Mouse (Mus musculus): ENCODE data around the gene Fmnl3. TPM values are rescaled to one million over a fixed set of nuclear protein-coding genes. Genes with fewer than 3 reads are reported as not detected.
A peak's percentile ranks its signal among the peaks of the same experiment; 100 is the strongest.

The Fmnl3 gene
- total and polyA plus RNA-seq, 2 experiments from 2014 or later, result 8.2 to 15.2 TPM

DNA sequence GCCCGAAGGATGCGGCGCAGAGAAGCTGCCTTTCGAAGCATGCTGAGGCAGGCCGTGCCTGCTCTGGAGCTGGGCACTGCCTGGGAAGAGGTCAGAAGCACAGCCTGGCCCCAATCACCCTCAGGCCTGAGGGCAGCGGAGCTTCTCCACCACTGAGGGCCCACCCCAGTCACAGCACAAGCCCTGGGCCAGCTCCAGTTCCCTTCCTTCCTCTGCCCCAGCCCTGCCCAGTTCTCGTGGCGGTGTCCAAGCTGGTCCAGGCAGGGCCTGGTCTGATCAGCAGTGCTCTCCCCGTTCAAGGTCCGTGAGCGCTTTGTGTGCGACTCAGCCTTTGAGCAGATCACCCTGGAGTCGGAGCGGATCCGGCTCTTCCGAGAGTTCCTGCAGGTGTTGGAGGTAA is 55.4 kb downstream of the Fmnl3 start:
- Histone ChIP-seq H3K9me3 (ENCODE audit: low read length) (no peaks in the 10 kb centered on the region), H3K27me3 (ENCODE audit: insufficient read depth, low read length) (no peaks in the 10 kb centered on the region), H3K4me2 (ENCODE audit: low read depth, low read length) (no peak overlapping the region), H3K4me1 (ENCODE audit: insufficient read depth, low read length) (no peaks in the 10 kb centered on the region), H3K36me3 (ENCODE audit: insufficient read depth, low read length) (peaks cover 69% of the 10 kb centered on the region), H3K27ac (no peak overlapping the region), H3K4me3 (ENCODE audit: low read length) (no peak overlapping the region), H3K9ac (replicated peaks; ENCODE audit: low read length) (no peak overlapping the region)
- ATAC-seq, result no peak
- WGBS, result 89% methylated on average over 16 of the region's 16 CpGs
- no peak for DNase-seq (ENCODE audit: low spot score)
- TF ChIP-seq CTCF (IDR thresholded peaks at IDR 0.05; ENCODE audit: low read depth), result no peak

DNA sequence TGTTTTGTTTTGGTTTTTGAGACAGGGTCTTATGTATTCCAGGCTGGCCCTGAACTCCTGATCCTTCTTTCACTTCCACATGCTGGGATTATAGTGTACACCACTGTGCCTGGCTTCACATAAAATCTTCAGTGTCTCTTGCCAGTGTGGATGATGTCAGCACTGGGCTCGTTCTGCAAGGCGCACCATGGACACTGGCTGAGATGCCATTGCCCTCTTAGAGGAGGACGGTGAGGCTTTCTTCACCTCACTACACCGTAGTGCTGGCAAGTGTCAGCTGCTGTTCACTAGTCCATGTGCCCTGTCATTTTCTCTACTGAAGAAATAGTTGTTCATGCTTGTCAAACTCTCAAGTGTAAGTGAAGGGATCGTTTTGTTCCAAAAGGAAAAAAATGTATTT is 59.7 kb downstream of the Fmnl3 start:
- no peak for TF ChIP-seq CTCF (IDR thresholded peaks at IDR 0.05; ENCODE audit: low read depth)

DNA sequence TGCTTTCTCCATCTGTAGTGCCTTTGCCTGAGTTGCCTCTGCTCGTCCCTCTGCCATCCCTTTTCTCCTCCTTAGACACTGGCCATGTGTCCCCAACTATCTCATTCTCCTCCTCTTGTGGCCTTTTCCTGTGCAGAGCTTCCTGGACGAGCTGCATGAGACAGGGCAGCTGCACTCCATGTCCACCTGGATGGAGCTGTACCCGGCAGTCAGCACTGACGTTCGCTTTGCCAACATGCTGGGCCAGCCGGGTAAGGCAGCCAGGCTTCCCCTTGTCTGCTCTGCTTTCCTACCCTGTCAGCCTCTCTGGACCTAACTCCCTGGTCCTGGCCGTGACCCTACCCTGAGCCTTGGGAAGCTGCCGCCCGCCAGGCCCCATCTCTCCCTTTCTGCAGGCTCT is 60.7 kb downstream of the Fmnl3 start:
- H3K4me3 ChIP-seq (ENCODE audit: low read length), result no peak overlapping the region
- WGBS, result 94% methylated on average over 9 of the region's 9 CpGs

More for the DNA sequence above, 59.7 kb downstream of the Fmnl3 start:
- Histone ChIP-seq H3K4me2 (ENCODE audit: low read depth, low read length) (no peak overlapping the region), H3K4me3 (ENCODE audit: low read length) (no peak overlapping the region), H3K27ac (no peak overlapping the region), H3K4me1 (ENCODE audit: insufficient read depth, low read length) (no peaks in the 10 kb centered on the region), H3K36me3 (ENCODE audit: insufficient read depth, low read length) (peaks cover 76% of the 10 kb centered on the region), H3K9ac (replicated peaks; ENCODE audit: low read length) (no peak overlapping the region), H3K27me3 (ENCODE audit: insufficient read depth, low read length) (no peaks in the 10 kb centered on the region), H3K9me3 (ENCODE audit: low read length) (no peaks in the 10 kb centered on the region)
- ATAC-seq, result no peak
- DNase-seq (ENCODE audit: low spot score), result no peak
- 95% methylated on average over 5 of the region's 5 CpGs for WGBS

DNA sequence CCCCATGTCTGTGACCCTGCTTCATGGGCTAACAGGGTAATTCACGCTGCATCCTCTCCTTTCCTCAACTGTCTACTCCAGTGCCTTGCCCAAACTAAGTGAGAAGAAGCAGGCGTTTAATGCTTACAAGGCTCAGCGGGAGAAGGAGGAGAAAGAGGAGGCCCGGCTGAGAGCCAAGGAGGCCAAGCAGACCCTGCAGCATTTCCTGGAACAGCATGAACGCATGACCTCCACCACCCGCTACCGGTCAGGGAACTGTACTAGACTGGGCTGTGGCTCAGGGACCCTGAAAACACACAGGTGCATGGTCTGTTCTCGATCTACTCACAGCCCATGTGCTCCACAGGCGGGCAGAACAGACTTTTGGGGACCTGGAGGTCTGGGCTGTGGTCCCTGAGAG is 62.8 kb downstream of the Fmnl3 start:
- no peak overlapping the region for H3K4me2 ChIP-seq (ENCODE audit: low read depth, low read length)

More for the DNA sequence above, 60.7 kb downstream of the Fmnl3 start:
- ATAC-seq (no peak), DNase-seq (ENCODE audit: low spot score) (no peak)
- Histone ChIP-seq H3K27me3 (ENCODE audit: insufficient read depth, low read length) (no peaks in the 10 kb centered on the region), H3K4me2 (ENCODE audit: low read depth, low read length) (no peak overlapping the region), H3K27ac (no peak overlapping the region), H3K4me1 (ENCODE audit: insufficient read depth, low read length) (no peaks in the 10 kb centered on the region), H3K9ac (replicated peaks; ENCODE audit: low read length) (no peak overlapping the region), H3K36me3 (ENCODE audit: insufficient read depth, low read length) (peaks cover 75% of the 10 kb centered on the region), H3K9me3 (ENCODE audit: low read length) (no peaks in the 10 kb centered on the region)
- TF ChIP-seq CTCF (IDR thresholded peaks at IDR 0.05; ENCODE audit: low read depth), result no peak

DNA sequence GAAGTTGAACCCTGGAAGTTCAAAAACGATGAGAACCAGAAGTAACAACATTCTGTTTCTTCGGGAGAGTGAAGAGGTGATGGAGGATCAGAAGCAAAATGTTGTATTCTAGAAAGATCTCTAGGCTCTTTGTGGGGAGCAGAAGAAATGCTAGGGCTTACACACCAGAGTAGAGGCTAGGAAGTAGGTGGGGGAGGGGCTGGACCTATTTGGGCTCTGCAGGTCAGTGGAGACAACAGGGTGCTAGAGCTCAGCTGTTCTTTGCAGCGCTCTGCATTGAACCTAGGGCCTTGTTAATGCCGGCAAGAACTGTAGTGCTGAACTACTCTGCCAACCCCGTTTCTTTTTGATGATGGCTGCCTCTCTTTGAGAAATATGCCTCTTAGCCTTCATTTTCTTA is 74.1 kb downstream of the Fmnl3 start:
- no peak for DNase-seq (ENCODE audit: low spot score)

More for the DNA sequence above, 62.8 kb downstream of the Fmnl3 start:
- Histone ChIP-seq H3K9ac (replicated peaks; ENCODE audit: low read length) (no peak overlapping the region), H3K36me3 (ENCODE audit: insufficient read depth, low read length) (peaks cover 77% of the 10 kb centered on the region), H3K27me3 (ENCODE audit: insufficient read depth, low read length) (no peaks in the 10 kb centered on the region), H3K4me1 (ENCODE audit: insufficient read depth, low read length) (no peaks in the 10 kb centered on the region), H3K9me3 (ENCODE audit: low read length) (no peaks in the 10 kb centered on the region), H3K27ac (no peak overlapping the region), H3K4me3 (ENCODE audit: low read length) (no peak overlapping the region)
- WGBS, result 83% methylated on average over 9 of the region's 9 CpGs
- DNase-seq (ENCODE audit: low spot score) (no peak), ATAC-seq (no peak)
- no peak for TF ChIP-seq CTCF (IDR thresholded peaks at IDR 0.05; ENCODE audit: low read depth)

DNA sequence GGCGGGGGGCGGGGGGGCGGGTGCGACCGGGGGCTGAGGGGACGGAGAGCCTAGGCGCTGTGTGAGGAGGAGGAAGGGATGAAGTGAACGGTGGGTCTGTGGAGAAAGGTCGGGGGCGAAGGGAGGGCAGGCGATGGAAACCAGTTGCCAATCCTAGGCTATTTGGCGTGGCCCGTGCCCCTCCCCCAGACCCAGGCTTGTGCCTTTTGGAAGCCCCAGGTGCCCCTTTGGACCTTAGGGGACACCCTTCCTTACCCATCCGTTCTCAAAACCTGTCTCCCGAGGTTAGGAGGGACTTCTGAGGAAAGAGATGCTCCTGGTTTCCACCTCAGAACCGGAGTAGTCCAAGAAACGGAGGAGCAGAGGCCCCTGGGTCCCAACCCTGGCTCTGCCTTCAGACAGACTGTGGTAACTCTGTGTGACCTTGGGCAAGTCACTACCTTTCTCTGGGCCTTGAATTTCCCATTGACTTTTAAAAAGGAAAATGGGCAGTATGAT is 74.7 kb downstream of the Fmnl3 start, which contains the start of gene Fam186b:
Fam186b (minus strand) TSS at position 405 of the 498 bp plus-strand sequence.
- no peaks in the 10 kb centered on the region; the same call in 1 of the 2 replicates for H3K4me1 ChIP-seq (ENCODE audit: insufficient read depth, low read length)
- peak within 1 kb of the TSS; percentile 70 for H3K9ac ChIP-seq (replicated peaks; ENCODE audit: low read length)
- no peak for TF ChIP-seq CTCF (IDR thresholded peaks at IDR 0.05; ENCODE audit: low read depth)
- H3K9me3 ChIP-seq (ENCODE audit: low read length), result no peaks in the 10 kb centered on the region
- ATAC-seq (peak; percentile 46), DNase-seq (ENCODE audit: low spot score) (peak; percentile 36)
- peak within 1 kb of the TSS; percentile 91 for H3K27ac ChIP-seq
- H3K36me3 ChIP-seq (ENCODE audit: insufficient read depth, low read length), result no peaks in the 10 kb centered on the region
- 2% methylated on average over 15 of the region's 17 CpGs for WGBS
- H3K4me2 ChIP-seq (ENCODE audit: low read depth, low read length), result peak within 1 kb of the TSS; percentile 68
- no peaks in the 10 kb centered on the region for H3K27me3 ChIP-seq (ENCODE audit: insufficient read depth, low read length)
- H3K4me3 ChIP-seq (ENCODE audit: low read length), result peak within 1 kb of the TSS; percentile 74

More for the DNA sequence above, 74.1 kb downstream of the Fmnl3 start:
- Histone ChIP-seq H3K4me3 (ENCODE audit: low read length) (peak overlapping the region; percentile 74), H3K27ac (peak overlapping the region; percentile 91; the same call in 1 of the 2 replicates), H3K27me3 (ENCODE audit: insufficient read depth, low read length) (no peaks in the 10 kb centered on the region), H3K36me3 (ENCODE audit: insufficient read depth, low read length) (no peaks in the 10 kb centered on the region), H3K9ac (replicated peaks; ENCODE audit: low read length) (0 out of 2 replicates have a peak overlapping the region, but pooled peaks have one; percentile 21), H3K4me2 (ENCODE audit: low read depth, low read length) (peak overlapping the region; percentile 68), H3K9me3 (ENCODE audit: low read length) (no peaks in the 10 kb centered on the region), H3K4me1 (ENCODE audit: insufficient read depth, low read length) (no peaks in the 10 kb centered on the region; the same call in 1 of the 2 replicates)
- ATAC-seq, result no peak
- no peak for TF ChIP-seq CTCF (IDR thresholded peaks at IDR 0.05; ENCODE audit: low read depth)
- 38% methylated on average over 5 of the region's 5 CpGs for WGBS

DNA sequence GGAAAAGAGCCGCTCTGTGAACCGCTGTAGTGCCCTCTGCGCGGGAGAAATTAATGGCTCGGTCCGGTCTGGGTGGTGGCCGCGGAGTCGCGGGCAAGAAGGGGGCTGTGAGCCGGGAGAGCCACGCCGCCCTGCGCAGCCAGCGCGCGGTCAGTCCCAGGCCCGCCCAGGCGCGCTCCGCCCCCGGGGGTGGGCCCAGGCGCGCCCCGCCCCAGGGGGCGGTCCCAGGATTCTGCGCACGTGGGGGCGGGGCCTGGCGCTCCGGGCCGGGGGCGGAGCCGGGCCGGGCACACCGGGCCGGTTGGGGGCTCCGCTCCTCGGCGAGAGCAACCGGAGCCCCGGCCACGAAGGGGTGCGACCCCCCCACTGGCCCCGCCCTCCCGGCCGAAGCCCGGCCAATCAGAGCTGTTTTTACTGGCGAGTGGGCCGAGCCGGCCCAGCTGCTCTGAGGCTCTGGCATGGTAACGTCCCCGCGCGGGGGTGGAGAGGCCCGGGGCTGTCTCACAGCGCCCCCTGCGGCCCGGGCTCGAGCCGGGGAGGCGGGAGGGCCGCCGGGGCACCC is 75.4 kb downstream of the Fmnl3 start, which contains the start of gene Prpf40b:
Prpf40b (plus strand) TSS at position 275 of the 562 bp plus-strand sequence.
- H3K9ac ChIP-seq (replicated peaks; ENCODE audit: low read length), result peak within 1 kb of the TSS; percentile 70
- TF ChIP-seq CTCF (IDR thresholded peaks at IDR 0.05; ENCODE audit: low read depth), result no peak
- H3K4me2 ChIP-seq (ENCODE audit: low read depth, low read length), result peak within 1 kb of the TSS; percentile 68
- 3% methylated on average over 49 of the region's 64 CpGs for WGBS
- no peaks in the 10 kb centered on the region; the same call in 1 of the 2 replicates for H3K4me1 ChIP-seq (ENCODE audit: insufficient read depth, low read length)
- H3K4me3 ChIP-seq (ENCODE audit: low read length), result peak within 1 kb of the TSS; percentile 74
- no peaks in the 10 kb centered on the region for H3K27me3 ChIP-seq (ENCODE audit: insufficient read depth, low read length)
- DNase-seq (ENCODE audit: low spot score), result peak; percentile 97
- ATAC-seq, result peak; percentile 98
- H3K9me3 ChIP-seq (ENCODE audit: low read length), result no peaks in the 10 kb centered on the region
- H3K36me3 ChIP-seq (ENCODE audit: insufficient read depth, low read length), result no peaks in the 10 kb centered on the region
- peak within 1 kb of the TSS; percentile 91 for H3K27ac ChIP-seq

Data from hindbrain, postnatal 0 days (tissue).